Mouse (Mus musculus): Measurements from ENCODE around the gene Slc25a10. TPM values are rescaled to one million over a fixed set of nuclear protein-coding genes. Genes with fewer than 3 reads are reported as not detected.

Gene Slc25a10
- polyA plus RNA-seq, 1 experiment: 751 TPM

GRCm38 (mm10) chr11:120538955-120539284 is 47.3 kb downstream of the Slc25a10 start:
- no peak for TF ChIP-seq POLR2A (IDR thresholded peaks at IDR 0.05; ENCODE audit: low read depth, low read length)
- no peak for TF ChIP-seq CTCF (conservative IDR thresholded peaks at IDR 0.05; ENCODE audit: insufficient read depth, insufficient read length, low read depth, low read length)
- Histone ChIP-seq H3K4me3 (ENCODE audit: insufficient read depth, low read depth, low read length) (no peak overlapping the region), H3K27ac (ENCODE audit: insufficient read depth, low read depth, low read length) (peak overlapping the region; percentile 89), H3K36me3 (ENCODE audit: control insufficient read depth, insufficient read depth, low read length) (no peaks in the 10 kb centered on the region), H3K27me3 (replicated peaks; ENCODE audit: control insufficient read depth, insufficient read depth, low read length) (no peaks in the 10 kb centered on the region), H3K4me1 (ENCODE audit: control insufficient read depth, insufficient read depth, low read length) (peaks cover 21% of the 10 kb centered on the region)
- WGBS: 30% methylated on average over 8 of the region's 8 CpGs
- no peak for DNase-seq

- no peaks in the 10 kb centered on the region for H3K36me3 ChIP-seq (ENCODE audit: control insufficient read depth, insufficient read depth, low read length)
- no peak for TF ChIP-seq POLR2A (IDR thresholded peaks at IDR 0.05; ENCODE audit: low read depth, low read length)
- TF ChIP-seq CTCF (conservative IDR thresholded peaks at IDR 0.05; ENCODE audit: insufficient read depth, insufficient read length, low read depth, low read length): no peak
- peak; percentile 85 for DNase-seq
- 17% methylated on average over 10 of the region's 10 CpGs for WGBS
- H3K27me3 ChIP-seq (replicated peaks; ENCODE audit: control insufficient read depth, insufficient read depth, low read length): no peaks in the 10 kb centered on the region
- no peak overlapping the region for H3K4me3 ChIP-seq (ENCODE audit: insufficient read depth, low read depth, low read length)
- H3K27ac ChIP-seq (ENCODE audit: insufficient read depth, low read depth, low read length): peak overlapping the region; percentile 89
- H3K4me1 ChIP-seq (ENCODE audit: control insufficient read depth, insufficient read depth, low read length): peaks cover 21% of the 10 kb centered on the region
These were observed 47.8 kb downstream of the Slc25a10 start for GRCm38 (mm10) chr11:120539285-120540014.

- TF ChIP-seq POLR2A (IDR thresholded peaks at IDR 0.05; ENCODE audit: low read depth, low read length) (no peak), CTCF (conservative IDR thresholded peaks at IDR 0.05; ENCODE audit: insufficient read depth, insufficient read length, low read depth, low read length) (peak; percentile 69)
- no peak for DNase-seq
- 56% methylated on average over 4 of the region's 4 CpGs for WGBS
- Histone ChIP-seq H3K27me3 (replicated peaks; ENCODE audit: control insufficient read depth, insufficient read depth, low read length) (no peaks in the 10 kb centered on the region), H3K36me3 (ENCODE audit: control insufficient read depth, insufficient read depth, low read length) (no peaks in the 10 kb centered on the region), H3K4me1 (ENCODE audit: control insufficient read depth, insufficient read depth, low read length) (peaks cover 21% of the 10 kb centered on the region), H3K27ac (ENCODE audit: insufficient read depth, low read depth, low read length) (peak overlapping the region; percentile 73), H3K4me3 (ENCODE audit: insufficient read depth, low read depth, low read length) (no peak overlapping the region)
These were observed 50.3 kb downstream of the Slc25a10 start for GRCm38 (mm10) chr11:120541907-120542306.

- TF ChIP-seq CTCF (conservative IDR thresholded peaks at IDR 0.05; ENCODE audit: insufficient read depth, insufficient read length, low read depth, low read length): no peak
- no peak for TF ChIP-seq POLR2A (IDR thresholded peaks at IDR 0.05; ENCODE audit: low read depth, low read length)
- peaks cover 23% of the 10 kb centered on the region for H3K4me1 ChIP-seq (ENCODE audit: control insufficient read depth, insufficient read depth, low read length)
- no peaks in the 10 kb centered on the region for H3K36me3 ChIP-seq (ENCODE audit: control insufficient read depth, insufficient read depth, low read length)
- peak overlapping the region; percentile 73 for H3K27ac ChIP-seq (ENCODE audit: insufficient read depth, low read depth, low read length)
- H3K27me3 ChIP-seq (replicated peaks; ENCODE audit: control insufficient read depth, insufficient read depth, low read length): no peaks in the 10 kb centered on the region
- no peak overlapping the region for H3K4me3 ChIP-seq (ENCODE audit: insufficient read depth, low read depth, low read length)
- DNase-seq: peak; percentile 57
- WGBS: 66% methylated on average over 6 of the region's 6 CpGs
These were observed 50.7 kb downstream of the Slc25a10 start for GRCm38 (mm10) chr11:120542376-120542775.

GRCm38 (mm10) chr11:120545964-120546363 is 54.3 kb downstream of the Slc25a10 start:
- no peaks in the 10 kb centered on the region for H3K36me3 ChIP-seq (ENCODE audit: control insufficient read depth, insufficient read depth, low read length)
- peaks cover 21% of the 10 kb centered on the region for H3K4me1 ChIP-seq (ENCODE audit: control insufficient read depth, insufficient read depth, low read length)
- peak; percentile 52 for DNase-seq
- no peak overlapping the region for H3K4me3 ChIP-seq (ENCODE audit: insufficient read depth, low read depth, low read length)
- no peak overlapping the region; the same call in 1 of the 2 replicates for H3K27ac ChIP-seq (ENCODE audit: insufficient read depth, low read depth, low read length)
- TF ChIP-seq POLR2A (IDR thresholded peaks at IDR 0.05; ENCODE audit: low read depth, low read length): no peak
- no peak for TF ChIP-seq CTCF (conservative IDR thresholded peaks at IDR 0.05; ENCODE audit: insufficient read depth, insufficient read length, low read depth, low read length)
- H3K27me3 ChIP-seq (replicated peaks; ENCODE audit: control insufficient read depth, insufficient read depth, low read length): no peaks in the 10 kb centered on the region
- 77% methylated on average over 3 of the region's 3 CpGs for WGBS

- 36% methylated on average over 2 of the region's 2 CpGs for WGBS
- Histone ChIP-seq H3K27me3 (replicated peaks; ENCODE audit: control insufficient read depth, insufficient read depth, low read length) (no peaks in the 10 kb centered on the region), H3K4me1 (ENCODE audit: control insufficient read depth, insufficient read depth, low read length) (peaks cover 19% of the 10 kb centered on the region), H3K36me3 (ENCODE audit: control insufficient read depth, insufficient read depth, low read length) (no peaks in the 10 kb centered on the region), H3K4me3 (ENCODE audit: insufficient read depth, low read depth, low read length) (no peak overlapping the region), H3K27ac (ENCODE audit: insufficient read depth, low read depth, low read length) (0 out of 2 replicates have a peak overlapping the region, but pooled peaks have one; percentile 14)
- TF ChIP-seq CTCF (conservative IDR thresholded peaks at IDR 0.05; ENCODE audit: insufficient read depth, insufficient read length, low read depth, low read length): peak; percentile 22; the same call in 1 of the 2 replicates
- TF ChIP-seq POLR2A (IDR thresholded peaks at IDR 0.05; ENCODE audit: low read depth, low read length): no peak
- DNase-seq: peak; percentile 31
These were observed 55.8 kb downstream of the Slc25a10 start for GRCm38 (mm10) chr11:120547469-120547868.

- DNase-seq: no peak
- WGBS: 54% methylated on average over 3 of the region's 3 CpGs
- H3K36me3 ChIP-seq (ENCODE audit: control insufficient read depth, insufficient read depth, low read length): no peaks in the 10 kb centered on the region
- H3K4me3 ChIP-seq (ENCODE audit: insufficient read depth, low read depth, low read length): peak overlapping the region; percentile 75; the same call in 1 of the 2 replicates
- H3K27ac ChIP-seq (ENCODE audit: insufficient read depth, low read depth, low read length): 0 out of 2 replicates have a peak overlapping the region, but pooled peaks have one; percentile 82
- no peaks in the 10 kb centered on the region for H3K27me3 ChIP-seq (replicated peaks; ENCODE audit: control insufficient read depth, insufficient read depth, low read length)
- peaks cover 19% of the 10 kb centered on the region for H3K4me1 ChIP-seq (ENCODE audit: control insufficient read depth, insufficient read depth, low read length)
- TF ChIP-seq POLR2A (IDR thresholded peaks at IDR 0.05; ENCODE audit: low read depth, low read length) (no peak), CTCF (conservative IDR thresholded peaks at IDR 0.05; ENCODE audit: insufficient read depth, insufficient read length, low read depth, low read length) (no peak)
These were observed 56.6 kb downstream of the Slc25a10 start for GRCm38 (mm10) chr11:120548214-120548613.
